Mouse (Mus musculus) kidney, postnatal 0 days (tissue): ENCODE measurements at regions not wholly inside any gene's neighbourhood (a gene's known extent, or its start where the extent isn't known, plus 50 kb on each side); places are given as distances from the start of the nearest gene placed in this dataset.
"Not testable (repeated sequence)": the region's sequence is repeated elsewhere in the genome, so short reads cannot be mapped to it uniquely, and the experiment has no call there.

Experiments used
- ATAC-seq: fragments of 200-750 bp; cut with Nextera tagmentation; replicated peaks from 2 replicates; pipeline ENCODE4 v1.8.0; 2017; ENCODE audit warnings: low read depth, moderate number of reproducible peaks, moderate TSS enrichment, moderate library complexity; ENCODE audit not compliant: low FRiP score
- DNase-seq: peaks from one replicate; pipeline ENCODE4 v3.0.0-alpha.2; 2016; ENCODE audit warnings: low spot score
- H3K27ac ChIP-seq: fragments of 300-500 bp; sonication (generic); 2 replicates; pipeline ENCODE4 v1.5.1; 2014; ENCODE audit warnings: mild to moderate bottlenecking
- H3K27me3 ChIP-seq: fragments of 300-500 bp; sonication (generic); 2 replicates; pipeline ENCODE4 v1.6.1; 2014; ENCODE audit warnings: low read length, mixed read lengths; ENCODE audit not compliant: insufficient read depth
- H3K36me3 ChIP-seq: fragments of 300-500 bp; sonication (generic); 2 replicates; pipeline ENCODE4 v1.6.1; 2014; ENCODE audit warnings: low read length, mixed read lengths; ENCODE audit not compliant: insufficient read depth
- H3K4me1 ChIP-seq: fragments of 300-500 bp; sonication (generic); replicated peaks from 2 replicates; pipeline ENCODE4 v1.6.1; 2014; ENCODE audit warnings: antibody characterized with exemption, low read length, mixed read lengths; ENCODE audit not compliant: insufficient read depth
- H3K4me2 ChIP-seq: fragments of 300-500 bp; sonication (generic); 2 replicates; pipeline ENCODE4 v1.6.1; 2014; ENCODE audit warnings: mild to moderate bottlenecking, low read length, moderate library complexity, mixed read lengths
- H3K4me3 ChIP-seq: fragments of 300-500 bp; sonication (generic); replicated peaks from 2 replicates; pipeline ENCODE4 v1.5.1; 2014; ENCODE audit warnings: low read depth, low read length
- H3K9ac ChIP-seq: fragments of 300-500 bp; sonication (generic); 2 replicates; pipeline ENCODE4 v1.6.1; 2014; ENCODE audit warnings: low read depth, low read length
- H3K9me3 ChIP-seq: fragments of 300-500 bp; sonication (generic); replicated peaks from 2 replicates; pipeline ENCODE4 v1.6.1; 2016; ENCODE audit warnings: low read length, inconsistent platforms, mixed read lengths
- CTCF ChIP-seq: IDR thresholded peaks from 2 replicates; pipeline ENCODE4 v1.5.1; 2016; ENCODE audit warnings: antibody characterized with exemption, low read depth, mild to moderate bottlenecking, moderate library complexity
- WGBS: fragments of 180-500 bp; shearing (Covaris S2); extraction: QIAGEN DNeasy Blood & Tissue Kit; methylation state at CpG from one replicate; pipeline ENCODE4 v1.1.7; 2014; 5-methylcytosine and 5-hydroxymethylcytosine counted together

DNA sequence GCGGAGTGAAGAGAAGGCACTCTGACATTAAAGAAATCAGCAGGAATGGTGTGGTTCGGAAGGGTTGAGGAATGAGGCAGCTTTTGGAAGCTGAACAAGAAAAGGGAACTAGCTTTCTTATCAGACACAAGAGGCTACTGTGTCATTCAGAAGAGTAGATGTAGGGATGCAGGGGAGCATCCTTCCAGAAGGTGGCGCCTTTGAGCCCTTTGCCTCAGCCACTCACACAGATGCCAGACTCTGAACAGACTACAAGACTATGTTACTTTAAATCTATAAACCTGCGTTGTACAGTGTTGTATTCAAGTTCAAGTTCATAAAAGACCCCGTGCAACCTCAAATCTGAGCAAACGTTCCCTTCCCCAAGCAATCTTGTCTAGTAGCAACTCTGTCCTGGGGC lies 128.9 kb downstream of the Kap start:
- H3K9me3 ChIP-seq, H3K36me3 ChIP-seq, H3K27me3 ChIP-seq, H3K4me1 ChIP-seq, H3K4me2 ChIP-seq, H3K27ac ChIP-seq, H3K4me3 ChIP-seq, H3K9ac ChIP-seq, ATAC-seq, DNase-seq: not testable (repeated sequence)
- peak; percentile 13; the same call in 1 of the 2 replicates for TF ChIP-seq CTCF
- 65% methylated on average over 6 of the region's 6 CpGs for WGBS

DNA sequence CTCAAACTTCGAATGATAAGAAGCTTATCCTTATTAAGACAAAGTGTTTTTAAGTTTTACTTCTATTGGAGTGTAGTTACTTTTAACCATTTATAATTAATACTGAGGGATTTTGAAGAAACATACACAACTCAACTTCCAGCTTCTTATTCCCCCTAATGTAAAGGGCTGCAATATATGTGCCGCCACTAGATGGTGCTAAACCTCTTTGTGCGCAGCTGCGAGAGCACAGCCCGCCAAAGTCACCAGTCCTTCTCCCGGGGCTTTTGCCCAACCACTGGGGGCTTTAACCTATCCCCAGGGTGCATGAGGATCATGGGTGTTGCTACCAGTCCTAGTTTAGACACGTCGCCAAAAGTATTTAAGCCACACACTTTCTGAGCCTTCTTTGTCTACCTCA lies 146.8 kb downstream of the Kap start:
- H3K27me3 ChIP-seq, H3K9me3 ChIP-seq, H3K4me1 ChIP-seq, H3K4me3 ChIP-seq, H3K27ac ChIP-seq, ATAC-seq, H3K9ac ChIP-seq, H3K36me3 ChIP-seq: not testable (repeated sequence)
- DNase-seq = peak; percentile 21
- TF ChIP-seq CTCF = peak; percentile 79
- WGBS = 4% methylated on average over 8 of the region's 8 CpGs
- peak overlapping the region; percentile 23; the same call in 1 of the 2 replicates for H3K4me2 ChIP-seq

DNA sequence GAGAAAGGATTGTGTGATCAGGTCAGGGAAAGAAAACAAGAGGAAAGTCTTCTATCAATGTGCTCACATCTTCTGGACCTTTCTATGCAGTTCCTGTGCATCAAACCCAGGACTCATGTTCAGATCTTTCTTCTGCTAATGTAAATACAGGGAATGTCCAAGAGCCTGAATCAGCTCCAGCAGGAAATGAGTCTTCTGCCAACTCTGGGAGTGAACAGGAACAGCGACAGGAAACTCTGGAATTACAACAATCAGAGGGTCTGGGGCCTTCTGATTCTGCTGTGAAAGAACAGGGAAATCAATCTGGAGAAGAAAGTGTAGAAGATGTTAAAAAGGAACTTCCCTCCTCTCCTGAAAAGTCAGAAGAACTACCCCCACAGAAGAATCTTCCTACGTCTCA lies 151.9 kb downstream of the Kap start:
- no peak overlapping the region for H3K9ac ChIP-seq
- no peaks in the 10 kb centered on the region for H3K27me3 ChIP-seq
- DNase-seq (peak; percentile 10), ATAC-seq (no peak)
- TF ChIP-seq CTCF = no peak
- H3K4me3 ChIP-seq = no peak overlapping the region
- no peaks in the 10 kb centered on the region for H3K4me1 ChIP-seq
- H3K36me3 ChIP-seq = no peaks in the 10 kb centered on the region
- no peaks in the 10 kb centered on the region for H3K9me3 ChIP-seq
- 42% methylated on average over 2 of the region's 2 CpGs for WGBS
- no peak overlapping the region for H3K27ac ChIP-seq
- H3K4me2 ChIP-seq = no peak overlapping the region
